Mouse (Mus musculus): ENCODE results near the gene Llgl2.

Llgl2 gene

GRCm38 (mm10) chr11:115823774-115824740, at the start of gene Llgl2:
TSS of gene Llgl2 (plus strand) at chr11:115824049.
- peak; percentile 92 to 96 for DNase-seq

- no peak for DNase-seq
Observed at GRCm38 (mm10) chr11:115774653-115775052, 49.2 kb upstream of the Llgl2 start.

GRCm38 (mm10) chr11:115775821-115776665, 47.8 kb upstream of the Llgl2 start:
- DNase-seq = peak; percentile 32 to 67

GRCm38 (mm10) chr11:115776954-115777353, 46.9 kb upstream of the Llgl2 start:
- DNase-seq = peak in 1 of 2 experiments; percentile 4

GRCm38 (mm10) chr11:115777487-115778335, 46.1 kb upstream of the Llgl2 start:
- DNase-seq = peak; percentile 63 to 79

- DNase-seq = peak; percentile 97 to 99
Observed at GRCm38 (mm10) chr11:115779038-115779571, 44.7 kb upstream of the Llgl2 start.

GRCm38 (mm10) chr11:115780141-115781070, 43.4 kb upstream of the Llgl2 start:
- no peak for DNase-seq

GRCm38 (mm10) chr11:115786473-115786872, 37.4 kb upstream of the Llgl2 start:
- no peak for DNase-seq

GRCm38 (mm10) chr11:115789787-115790186, 34.1 kb upstream of the Llgl2 start:
- no peak for DNase-seq

GRCm38 (mm10) chr11:115791919-115792318, 31.9 kb upstream of the Llgl2 start:
- DNase-seq = no peak

- DNase-seq = no peak
Observed at GRCm38 (mm10) chr11:115792353-115792752, 31.5 kb upstream of the Llgl2 start.

- no peak for DNase-seq
Observed at GRCm38 (mm10) chr11:115796898-115797297, 27.0 kb upstream of the Llgl2 start.

GRCm38 (mm10) chr11:115797665-115798064, 26.2 kb upstream of the Llgl2 start:
- no peak for DNase-seq

GRCm38 (mm10) chr11:115800981-115801380, 22.9 kb upstream of the Llgl2 start:
- no peak for DNase-seq

GRCm38 (mm10) chr11:115803072-115803709, 20.7 kb upstream of the Llgl2 start:
- DNase-seq = no peak

- DNase-seq = no peak
Observed at GRCm38 (mm10) chr11:115805005-115805404, 18.8 kb upstream of the Llgl2 start.

- DNase-seq = peak; percentile 72 to 83
Observed at GRCm38 (mm10) chr11:115806154-115806553, 17.7 kb upstream of the Llgl2 start.

- no peak for DNase-seq
Observed at GRCm38 (mm10) chr11:115807306-115807705, 16.5 kb upstream of the Llgl2 start.

GRCm38 (mm10) chr11:115807971-115808370, 15.9 kb upstream of the Llgl2 start:
- DNase-seq = no peak

- peak in 1 of 2 experiments; percentile 60 for DNase-seq
Observed at GRCm38 (mm10) chr11:115808696-115809310, 15.0 kb upstream of the Llgl2 start.

Data from lung, adult 18-20 months (tissue).